Mouse (Mus musculus) lung, embryonic 14.5 days (tissue): ENCODE data around the gene Rtca. TPM values are rescaled to one million over a fixed set of nuclear protein-coding genes. Genes with fewer than 3 reads are reported as not detected.
A peak's percentile ranks its signal among the peaks of the same experiment; 100 is the strongest.

Experiments used
- ATAC-seq: fragments of 200-750 bp; cut with Nextera tagmentation; 2 replicates; pipeline ENCODE4 v1.8.0; 2017; ENCODE audit warnings: mild to moderate bottlenecking, moderate TSS enrichment, moderate library complexity; ENCODE audit not compliant: insufficient read depth
- DNase-seq: peaks from one replicate; pipeline ENCODE4 v3.0.0-alpha.2; 2015
- H3K27ac ChIP-seq: fragments of 300-500 bp; sonication (generic); 2 replicates; pipeline ENCODE4 v1.5.1; 2014; ENCODE audit warnings: low read depth, mild to moderate bottlenecking, moderate library complexity
- H3K27me3 ChIP-seq: fragments of 300-500 bp; sonication (generic); 2 replicates; pipeline ENCODE4 v1.6.1; 2014; ENCODE audit warnings: low read length, control low read depth; ENCODE audit not compliant: insufficient read depth
- H3K36me3 ChIP-seq: fragments of 300-500 bp; sonication (generic); 2 replicates; pipeline ENCODE4 v1.6.1; 2014; ENCODE audit warnings: control low read depth; ENCODE audit not compliant: insufficient read depth
- H3K4me1 ChIP-seq: fragments of 300-500 bp; sonication (generic); 2 replicates; pipeline ENCODE4 v1.6.1; 2014; ENCODE audit warnings: antibody characterized with exemption, control low read depth; ENCODE audit not compliant: insufficient read depth
- H3K4me2 ChIP-seq: fragments of 300-500 bp; sonication (generic); 2 replicates; pipeline ENCODE4 v1.6.1; 2014; ENCODE audit warnings: mild to moderate bottlenecking
- H3K4me3 ChIP-seq: fragments of 300-500 bp; sonication (generic); 2 replicates; pipeline ENCODE4 v1.5.1; 2014; ENCODE audit warnings: low read depth, low read length
- H3K9ac ChIP-seq: fragments of 300-500 bp; sonication (generic); 2 replicates; pipeline ENCODE4 v1.6.1; 2014
- H3K9me3 ChIP-seq: fragments of 300-500 bp; sonication (generic); 2 replicates; pipeline ENCODE4 v1.6.1; 2016; ENCODE audit warnings: low read depth, low read length, control low read depth
- CTCF ChIP-seq: IDR thresholded peaks from 2 replicates; pipeline ENCODE4 v1.5.1; 2016; ENCODE audit warnings: antibody characterized with exemption, low read depth
- WGBS: fragments of 180-500 bp; shearing (Covaris S2); extraction: QIAGEN DNeasy Blood & Tissue Kit; methylation state at CpG from one replicate; pipeline ENCODE4 v1.1.7; 2014; 5-methylcytosine and 5-hydroxymethylcytosine counted together
- polyA plus RNA-seq: library from polyadenylated mRNA; unstranded; fragments of >200 nt; fragmentation: Nextera tagmentation; extraction: Ambion mirVana; gene quantifications from 2 replicates; pipeline ENCODE4 v1.2.1, GENCODE M21; 2014

The Rtca gene
- polyA plus RNA-seq, 1 experiment from 2014 or later = 80.6 TPM

- 65% methylated on average over 4 of the region's 4 CpGs for WGBS
- H3K9ac ChIP-seq = no peak overlapping the region
- H3K27ac ChIP-seq = no peak overlapping the region
- H3K27me3 ChIP-seq = no peaks in the 10 kb centered on the region
- peaks cover 18% of the 10 kb centered on the region for H3K36me3 ChIP-seq
- H3K4me3 ChIP-seq = no peak overlapping the region
- peak; percentile 58 for DNase-seq
- H3K4me2 ChIP-seq = no peak overlapping the region
- ATAC-seq = no peak
- H3K9me3 ChIP-seq = no peaks in the 10 kb centered on the region
- no peak for TF ChIP-seq CTCF
- no peaks in the 10 kb centered on the region for H3K4me1 ChIP-seq
These were observed 22.8 kb upstream of the Rtca start for GRCm38 (mm10) chr3:116530826-116531225.

DNA sequence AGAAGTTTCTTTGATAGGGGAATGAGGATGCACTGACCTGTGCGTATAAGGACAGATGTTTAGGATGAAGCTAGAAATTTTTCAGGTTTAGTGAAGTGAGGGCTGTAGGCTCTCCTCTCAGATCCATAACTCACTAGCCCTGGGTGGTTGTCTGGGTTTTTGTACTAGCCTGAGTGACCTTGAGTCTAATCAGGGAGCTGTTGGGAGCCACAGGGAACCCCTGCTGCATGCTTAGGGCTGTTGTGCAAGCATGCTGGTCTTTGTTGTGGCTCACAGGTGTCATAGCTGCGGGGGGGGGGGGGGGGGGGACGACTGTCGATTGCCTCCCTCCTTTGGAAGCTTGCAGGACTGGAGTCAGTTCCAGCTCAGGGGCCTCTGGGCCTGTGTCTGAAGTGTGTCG lies 21.7 kb upstream of the Rtca start:
- Histone ChIP-seq H3K4me3 (no peak overlapping the region), H3K27me3 (no peaks in the 10 kb centered on the region), H3K9ac (no peak overlapping the region), H3K4me2 (no peak overlapping the region), H3K27ac (no peak overlapping the region), H3K36me3 (peaks cover 9% of the 10 kb centered on the region; the same call in 1 of the 2 replicates), H3K4me1 (no peaks in the 10 kb centered on the region), H3K9me3 (no peaks in the 10 kb centered on the region)
- no peak for TF ChIP-seq CTCF
- 73% methylated on average over 3 of the region's 5 CpGs for WGBS
- DNase-seq = no peak
- ATAC-seq = no peak

GRCm38 (mm10) chr3:116520141-116520761 lies 12.2 kb upstream of the Rtca start:
- H3K36me3 ChIP-seq = no peaks in the 10 kb centered on the region; the same call in 1 of the 2 replicates
- H3K4me1 ChIP-seq = no peaks in the 10 kb centered on the region
- no peaks in the 10 kb centered on the region for H3K27me3 ChIP-seq
- H3K9me3 ChIP-seq = no peaks in the 10 kb centered on the region
- no peak overlapping the region; the same call in 1 of the 2 replicates for H3K27ac ChIP-seq
- 70% methylated on average over 12 of the region's 12 CpGs for WGBS
- ATAC-seq (no peak), DNase-seq (no peak)
- H3K4me2 ChIP-seq = no peak overlapping the region
- H3K4me3 ChIP-seq = no peak overlapping the region
- no peak for TF ChIP-seq CTCF
- H3K9ac ChIP-seq = no peak overlapping the region

GRCm38 (mm10) chr3:116512904-116513716 lies 5.1 kb upstream of the Rtca start, which contains the start of gene Dbt:
TSS of gene Dbt (plus strand) at chr3:116513070.
- WGBS = 2% methylated on average over 36 of the region's 36 CpGs
- Histone ChIP-seq H3K27me3 (no peaks in the 10 kb centered on the region), H3K4me2 (peak within 1 kb of the TSS; percentile 75), H3K27ac (no peak within 1 kb of the TSS; the same call in 1 of the 2 replicates), H3K4me3 (peak within 1 kb of the TSS; percentile 68), H3K9ac (peak within 1 kb of the TSS; percentile 66), H3K4me1 (peaks cover 9% of the 10 kb centered on the region), H3K36me3 (no peaks in the 10 kb centered on the region), H3K9me3 (no peaks in the 10 kb centered on the region)
- TF ChIP-seq CTCF = peak; percentile 18; the same call in 1 of the 2 replicates
- DNase-seq = peak; percentile 93
- ATAC-seq = peak; percentile 95

GRCm38 (mm10) chr3:116512151-116512903 lies 4.3 kb upstream of the Rtca start:
- no peaks in the 10 kb centered on the region for H3K27me3 ChIP-seq
- peak overlapping the region; percentile 68 for H3K4me3 ChIP-seq
- DNase-seq = no peak
- peak overlapping the region; percentile 75 for H3K4me2 ChIP-seq
- H3K27ac ChIP-seq = no peak overlapping the region
- no peaks in the 10 kb centered on the region for H3K9me3 ChIP-seq
- TF ChIP-seq CTCF = 0 out of 2 replicates have a peak, but pooled peaks have one; percentile 39
- no peak overlapping the region for H3K9ac ChIP-seq
- H3K4me1 ChIP-seq = peaks cover 9% of the 10 kb centered on the region
- peak; percentile 29; the same call in 1 of the 2 replicates for ATAC-seq
- 31% methylated on average over 12 of the region's 12 CpGs for WGBS
- H3K36me3 ChIP-seq = no peaks in the 10 kb centered on the region

DNA sequence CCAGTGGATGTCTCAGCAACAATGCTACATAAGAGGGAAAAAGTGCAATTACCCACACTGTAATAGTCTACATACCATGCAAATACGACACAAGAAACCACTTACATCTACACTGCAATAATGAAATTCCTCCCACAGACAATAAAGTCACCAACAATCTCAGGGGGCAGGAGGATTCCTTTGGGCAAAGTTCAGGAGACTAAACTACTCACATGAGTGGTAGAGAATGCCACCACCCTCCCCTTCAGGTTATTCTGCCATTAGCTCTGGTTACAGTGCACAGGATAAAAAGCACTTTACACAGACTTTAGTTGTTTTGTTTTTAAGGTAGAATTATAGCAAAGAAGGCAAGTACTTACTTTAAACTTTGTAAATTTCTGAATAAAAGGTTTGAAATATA lies 12.3 kb downstream of the Rtca start:
- Histone ChIP-seq H3K4me1 (no peaks in the 10 kb centered on the region), H3K4me2 (no peak overlapping the region), H3K4me3 (no peak overlapping the region), H3K27me3 (no peaks in the 10 kb centered on the region), H3K27ac (no peak overlapping the region), H3K36me3 (peaks cover 86% of the 10 kb centered on the region), H3K9me3 (no peaks in the 10 kb centered on the region), H3K9ac (no peak overlapping the region)
- ATAC-seq (no peak), DNase-seq (no peak)
- WGBS = 80% methylated on average over 1 of the region's 1 CpGs
- no peak for TF ChIP-seq CTCF
